Comparison of ENCODE assay signal across 9 mouse cellular contexts in the genomic region with DNA sequence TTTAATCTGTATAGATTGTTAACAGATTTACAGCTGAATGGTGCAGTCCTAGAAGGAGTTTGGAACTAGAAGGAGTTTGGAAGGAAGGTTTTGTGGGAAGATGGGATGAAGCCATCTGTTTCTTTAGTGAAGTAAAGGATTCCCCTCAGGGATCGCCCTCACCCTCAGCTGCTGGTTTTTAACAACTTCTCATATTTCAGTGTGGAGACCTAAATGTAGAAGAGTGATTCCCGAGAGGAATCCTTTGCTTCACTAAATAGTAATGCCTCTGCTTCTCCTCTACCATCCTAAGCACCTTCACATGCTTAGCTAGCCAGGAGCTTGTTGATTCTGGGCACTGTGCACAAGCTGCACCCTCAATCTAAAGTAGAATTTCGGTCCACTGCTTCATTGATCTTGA. TPM values are rescaled to one million over a fixed set of nuclear protein-coding genes. Genes with fewer than 3 reads are reported as not detected.
DNase-seq lines count a peak whose midpoint lies in the region; ATAC-seq lines count a peak whose summit lies in the region.
"Had no signal": no experiment of that assay in that cellular context is flagged by ENCODE, and none has a peak within 500 bp of the region (broad histone marks: within the 10 kb centered on the region; RNA-seq: fewer than 3 reads in every experiment).

No protein-coding gene starts in this region.

- H3K27me3 ChIP-seq in kidney, embryonic 15.5 days, result no peaks in the 10 kb centered on the region
- H3K27me3 ChIP-seq in hindbrain, embryonic 12.5 days, result no peaks in the 10 kb centered on the region
- H3K27me3 ChIP-seq in midbrain, embryonic 13.5 days, result no peaks in the 10 kb centered on the region

- DNase-seq in kidney, postnatal 10 days, result no peak
- DNase-seq in brain, adult 2 months (ENCODE audit: low read depth, low spot score), result peak; percentile 40
- no peak for DNase-seq in adipocyte (ENCODE audit: low spot score)
- no peak for DNase-seq in layer of hippocampus, adult 8-10 months (ENCODE audit: low spot score in 2 of 2)
- no peak for DNase-seq in cerebellum, postnatal 36 days

- H3K4me1 ChIP-seq in kidney, embryonic 15.5 days, result peaks cover 14% of the 10 kb centered on the region
- H3K4me1 ChIP-seq in hindbrain, embryonic 12.5 days, result peaks cover 27% of the 10 kb centered on the region
- H3K4me1 ChIP-seq in midbrain, embryonic 13.5 days (replicated peaks), result peaks cover 12% of the 10 kb centered on the region

- whole genome bisulfite sequencing in kidney, embryonic 15.5 days, result 2% methylated on average over 3 of the region's 3 CpGs
- WGBS in hindbrain, embryonic 12.5 days, result 6% methylated on average over 3 of the region's 3 CpGs
- WGBS in midbrain, embryonic 13.5 days, result 15% methylated on average over 3 of the region's 3 CpGs

- no peak for ATAC-seq in kidney, embryonic 15.5 days (replicated peaks; ENCODE audit: low FRiP score)
- peak; percentile 2; the same call in 1 of the 2 replicates for ATAC-seq in hindbrain, embryonic 12.5 days (ENCODE audit: low FRiP score)
- 0 out of 2 replicates have a peak, but pooled peaks have one; percentile 5 for ATAC-seq in midbrain, embryonic 13.5 days

- H3K36me3 ChIP-seq in kidney, embryonic 15.5 days, result no peaks in the 10 kb centered on the region
- H3K36me3 ChIP-seq in hindbrain, embryonic 12.5 days, result no peaks in the 10 kb centered on the region
- H3K36me3 ChIP-seq in midbrain, embryonic 13.5 days, result no peaks in the 10 kb centered on the region

- peak overlapping the region; percentile 67 for H3K4me3 ChIP-seq in kidney, embryonic 15.5 days (replicated peaks)
- H3K4me3 ChIP-seq in hindbrain, embryonic 12.5 days, result peak overlapping the region; percentile 65
- peak overlapping the region; percentile 59 for H3K4me3 ChIP-seq in midbrain, embryonic 13.5 days (replicated peaks)

- peak overlapping the region; percentile 91 for H3K27ac ChIP-seq in kidney, embryonic 15.5 days
- peak overlapping the region; percentile 78 for H3K27ac ChIP-seq in hindbrain, embryonic 12.5 days
- peak overlapping the region; percentile 81 for H3K27ac ChIP-seq in midbrain, embryonic 13.5 days

- H3K9ac ChIP-seq in kidney, embryonic 15.5 days, result peak overlapping the region; percentile 63
- H3K9ac ChIP-seq in hindbrain, embryonic 12.5 days, result peak overlapping the region; percentile 62
- H3K9ac ChIP-seq in midbrain, embryonic 13.5 days (replicated peaks), result peak overlapping the region; percentile 65

- H3K4me2 ChIP-seq in kidney, embryonic 15.5 days, result peak overlapping the region; percentile 94
- peak overlapping the region; percentile 95 for H3K4me2 ChIP-seq in hindbrain, embryonic 12.5 days (replicated peaks)
- peak overlapping the region; percentile 95 for H3K4me2 ChIP-seq in midbrain, embryonic 13.5 days (replicated peaks)

- no peaks in the 10 kb centered on the region for H3K9me3 ChIP-seq in kidney, embryonic 15.5 days (replicated peaks)
- H3K9me3 ChIP-seq in hindbrain, embryonic 12.5 days (replicated peaks), result no peaks in the 10 kb centered on the region
- H3K9me3 ChIP-seq in midbrain, embryonic 13.5 days, result no peaks in the 10 kb centered on the region

RNA-seq across cellular contexts. Expression of a gene that starts 0.3 kb away (rescaled TPM):
- polyA plus RNA-seq in kidney, embryonic 15.5 days (2015; fragmentation: Nextera tagmentation; extraction: Ambion mirVana), result 12.0 and 12.6 TPM in 2 replicates
- polyA plus RNA-seq in hindbrain, embryonic 12.5 days (2016; fragmentation: Nextera tagmentation; extraction: Ambion mirVana), result 10.0 and 11.2 TPM in 2 replicates
- 4.9 and 5.3 TPM in 2 replicates for polyA plus RNA-seq in midbrain, embryonic 13.5 days (2015; fragmentation: Nextera tagmentation; extraction: Ambion mirVana)
- under 1 TPM; 0.18 to 0.66 (median 0.41) TPM for total RNA-seq in layer of hippocampus, adult 8-10 months (2022)

RNA-seq across cellular contexts. Expression of a gene that starts 4.6 kb away (rescaled TPM):
- 0.14 and 0.39 TPM in 2 replicates for polyA plus RNA-seq in kidney, embryonic 15.5 days (2015; fragmentation: Nextera tagmentation; extraction: Ambion mirVana)
- polyA plus RNA-seq in hindbrain, embryonic 12.5 days (2016; fragmentation: Nextera tagmentation; extraction: Ambion mirVana), result 4.0 and 4.9 TPM in 2 replicates
- polyA plus RNA-seq in midbrain, embryonic 13.5 days (2015; fragmentation: Nextera tagmentation; extraction: Ambion mirVana), result 6.3 and 7.5 TPM in 2 replicates
- total RNA-seq in layer of hippocampus, adult 8-10 months (2022), result 10 to 100 TPM; 23.5 to 25.8 (median 24.1) TPM
- total RNA-seq: neutrophil, adult 5-6 weeks had no signal
